Mouse (Mus musculus) liver, embryonic 15.5 days (tissue): ENCODE results near the gene Asb18. TPM values are rescaled to one million over a fixed set of nuclear protein-coding genes. Genes with fewer than 3 reads are reported as not detected.

Experiments
- ATAC-seq: fragments of 200-750 bp; cut with Nextera tagmentation; 2 replicates; pipeline ENCODE4 v1.8.0; 2017; ENCODE audit warnings: moderate number of reproducible peaks, mild to moderate bottlenecking, moderate library complexity; ENCODE audit not compliant: insufficient read depth
- H3K27ac ChIP-seq: fragments of 300-500 bp; sonication (generic); replicated peaks from 2 replicates; pipeline ENCODE4 v1.5.1; 2015; ENCODE audit warnings: mild to moderate bottlenecking, inconsistent platforms
- H3K27me3 ChIP-seq: fragments of 300-500 bp; sonication (generic); 2 replicates; pipeline ENCODE4 v1.6.1; 2015; ENCODE audit warnings: mild to moderate bottlenecking, inconsistent platforms
- H3K36me3 ChIP-seq: fragments of 300-500 bp; sonication (generic); replicated peaks from 2 replicates; pipeline ENCODE4 v1.6.1; 2015; ENCODE audit warnings: moderate library complexity, mild to moderate bottlenecking, inconsistent platforms
- H3K4me1 ChIP-seq: fragments of 300-500 bp; sonication (generic); replicated peaks from 2 replicates; pipeline ENCODE4 v1.6.1; 2015; ENCODE audit warnings: inconsistent platforms
- H3K4me2 ChIP-seq: fragments of 300-500 bp; sonication (generic); 2 replicates; pipeline ENCODE4 v1.6.1; 2015; ENCODE audit warnings: moderate library complexity, mild to moderate bottlenecking, inconsistent platforms
- H3K4me3 ChIP-seq: fragments of 300-500 bp; sonication (generic); replicated peaks from 2 replicates; pipeline ENCODE4 v1.5.1; 2015; ENCODE audit warnings: mild to moderate bottlenecking, inconsistent platforms
- H3K9ac ChIP-seq: fragments of 300-500 bp; sonication (generic); 2 replicates; pipeline ENCODE4 v1.6.1; 2015; ENCODE audit warnings: moderate library complexity, mild to moderate bottlenecking, inconsistent platforms
- H3K9me3 ChIP-seq: fragments of 300-500 bp; sonication (generic); replicated peaks from 2 replicates; pipeline ENCODE4 v1.6.1; 2016; ENCODE audit warnings: inconsistent platforms
- WGBS: fragments of 180-500 bp; shearing (Covaris S2); methylation state at CpG from one replicate; pipeline ENCODE4 v1.1.7; 2015; ENCODE audit warnings: mixed read lengths; ENCODE audit not compliant: insufficient replicate concordance; 5-methylcytosine and 5-hydroxymethylcytosine counted together
- polyA plus RNA-seq: library from polyadenylated mRNA; unstranded; fragments of >200 nt; fragmentation: Nextera tagmentation; extraction: Ambion mirVana; gene quantifications from 2 replicates; pipeline ENCODE4 v1.2.1, GENCODE M21; 2015

Gene Asb18
- polyA plus RNA-seq, 1 experiment from 2014 or later, result not detected

- peaks cover 14% of the 10 kb centered on the region for H3K4me1 ChIP-seq
- H3K4me2 ChIP-seq, result no peak overlapping the region
- WGBS, result 40% methylated on average over 19 of the region's 19 CpGs
- H3K4me3 ChIP-seq, result no peak overlapping the region
- H3K27me3 ChIP-seq, result peaks cover 99% of the 10 kb centered on the region
- no peaks in the 10 kb centered on the region for H3K9me3 ChIP-seq
- no peak overlapping the region for H3K27ac ChIP-seq
- no peak for ATAC-seq
- H3K9ac ChIP-seq, result no peak overlapping the region
- no peaks in the 10 kb centered on the region for H3K36me3 ChIP-seq
These were observed 82.4 kb downstream of the Asb18 start for GRCm38 (mm10) chr1:89932021-89932423.

GRCm38 (mm10) chr1:89931120-89931519 lies 83.3 kb downstream of the Asb18 start, which contains the start of gene Gbx2:
Gene Gbx2, minus strand, starts transcription at chr1:89931179.
- Histone ChIP-seq H3K4me2 (peak within 1 kb of the TSS; percentile 64), H3K4me3 (peak within 1 kb of the TSS; percentile 42), H3K9me3 (no peaks in the 10 kb centered on the region), H3K36me3 (no peaks in the 10 kb centered on the region), H3K27me3 (peaks cover 99% of the 10 kb centered on the region), H3K9ac (no peak within 1 kb of the TSS), H3K4me1 (peaks cover 14% of the 10 kb centered on the region), H3K27ac (no peak within 1 kb of the TSS)
- ATAC-seq, result no peak; the same call in 1 of the 2 replicates
- WGBS, result 2% methylated on average over 33 of the region's 33 CpGs

- under 1% methylated on average over 45 of the region's 45 CpGs for WGBS
- H3K36me3 ChIP-seq, result no peaks in the 10 kb centered on the region
- H3K4me2 ChIP-seq, result peak overlapping the region; percentile 64
- no peak overlapping the region for H3K27ac ChIP-seq
- no peak overlapping the region for H3K9ac ChIP-seq
- peak overlapping the region; percentile 42 for H3K4me3 ChIP-seq
- no peak for ATAC-seq
- no peaks in the 10 kb centered on the region for H3K9me3 ChIP-seq
- H3K4me1 ChIP-seq, result peaks cover 14% of the 10 kb centered on the region
- peaks cover 99% of the 10 kb centered on the region for H3K27me3 ChIP-seq
These were observed 83.9 kb downstream of the Asb18 start for GRCm38 (mm10) chr1:89930551-89930950.

DNA sequence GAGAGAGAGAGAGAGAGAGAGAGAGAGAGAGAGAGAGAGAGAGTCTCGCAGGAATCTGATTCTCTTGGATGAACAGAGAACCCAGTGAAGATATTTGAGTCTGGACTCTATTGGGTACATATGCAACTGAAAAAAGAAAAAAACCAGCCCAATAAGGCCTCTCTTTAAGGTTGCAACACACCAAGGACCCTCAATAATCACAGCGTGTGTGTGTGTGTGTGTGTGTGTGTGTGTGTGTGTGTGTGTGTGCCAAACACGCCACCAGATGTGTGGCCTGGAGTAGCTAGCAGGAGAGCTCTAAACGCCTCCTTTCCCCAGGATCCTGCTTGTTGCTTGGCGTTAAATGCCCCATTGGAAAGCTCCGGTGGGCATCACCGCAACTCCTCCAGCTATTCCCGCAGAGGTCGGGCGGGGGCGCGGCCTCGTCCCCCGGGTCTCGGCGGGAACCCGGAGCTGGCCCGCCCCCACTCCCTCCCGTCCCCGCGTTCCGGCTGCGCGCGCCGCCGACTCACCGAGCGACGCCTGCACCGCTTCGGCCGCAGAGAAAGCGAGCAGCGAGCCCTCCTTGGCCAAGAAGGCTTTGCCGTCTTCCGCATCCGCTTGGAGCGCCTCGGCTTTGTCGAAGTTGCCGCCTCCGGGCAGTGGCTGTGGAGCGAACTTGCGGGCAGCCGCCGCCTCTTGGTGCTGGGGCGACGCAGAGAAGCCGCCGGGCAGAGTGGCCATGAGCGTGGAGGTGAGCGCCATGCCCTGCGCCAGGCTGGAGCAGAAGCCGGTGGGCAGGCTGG lies 84.6 kb downstream of the Asb18 start:
- under 1% methylated on average over 55 of the region's 55 CpGs for WGBS
- Histone ChIP-seq H3K27me3 (peaks cover 99% of the 10 kb centered on the region), H3K36me3 (no peaks in the 10 kb centered on the region), H3K9me3 (no peaks in the 10 kb centered on the region), H3K9ac (no peak overlapping the region), H3K4me1 (peaks cover 14% of the 10 kb centered on the region), H3K4me3 (peak overlapping the region; percentile 42), H3K4me2 (peak overlapping the region; percentile 64), H3K27ac (no peak overlapping the region)
- ATAC-seq, result no peak

- Histone ChIP-seq H3K27ac (no peak overlapping the region), H3K4me1 (peaks cover 14% of the 10 kb centered on the region), H3K4me2 (no peak overlapping the region; the same call in 1 of the 2 replicates), H3K9me3 (no peaks in the 10 kb centered on the region), H3K4me3 (no peak overlapping the region), H3K27me3 (peaks cover 99% of the 10 kb centered on the region), H3K9ac (no peak overlapping the region), H3K36me3 (no peaks in the 10 kb centered on the region)
- no peak for ATAC-seq
- 2% methylated on average over 6 of the region's 6 CpGs for WGBS
These were observed 85.3 kb downstream of the Asb18 start for GRCm38 (mm10) chr1:89929181-89929580.

DNA sequence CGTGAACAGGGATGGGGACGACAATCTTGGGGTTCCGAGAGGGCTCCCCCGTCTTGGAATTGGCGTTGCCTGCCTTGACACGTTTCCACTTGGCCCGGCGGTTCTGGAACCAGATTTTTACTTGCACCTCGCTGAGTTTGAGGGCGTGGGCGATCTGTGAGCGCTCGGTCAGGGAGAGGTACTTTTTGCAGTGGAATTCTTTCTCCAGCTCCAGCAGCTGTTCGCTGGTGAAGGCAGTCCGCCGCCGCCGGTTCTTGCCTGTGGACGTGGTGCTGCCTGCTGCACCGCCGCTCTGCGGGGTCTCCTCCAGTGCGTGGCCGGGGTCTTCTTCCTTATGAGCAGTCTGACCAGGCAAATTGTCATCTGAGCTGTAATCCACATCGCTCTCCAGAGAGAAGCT lies 85.8 kb downstream of the Asb18 start:
- ATAC-seq, result no peak
- WGBS, result 15% methylated on average over 25 of the region's 25 CpGs
- no peak overlapping the region; the same call in 1 of the 2 replicates for H3K4me2 ChIP-seq
- no peak overlapping the region for H3K4me3 ChIP-seq
- no peak overlapping the region for H3K27ac ChIP-seq
- peaks cover 14% of the 10 kb centered on the region for H3K4me1 ChIP-seq
- no peak overlapping the region for H3K9ac ChIP-seq
- H3K36me3 ChIP-seq, result no peaks in the 10 kb centered on the region
- H3K9me3 ChIP-seq, result no peaks in the 10 kb centered on the region
- H3K27me3 ChIP-seq, result peaks cover 99% of the 10 kb centered on the region

DNA sequence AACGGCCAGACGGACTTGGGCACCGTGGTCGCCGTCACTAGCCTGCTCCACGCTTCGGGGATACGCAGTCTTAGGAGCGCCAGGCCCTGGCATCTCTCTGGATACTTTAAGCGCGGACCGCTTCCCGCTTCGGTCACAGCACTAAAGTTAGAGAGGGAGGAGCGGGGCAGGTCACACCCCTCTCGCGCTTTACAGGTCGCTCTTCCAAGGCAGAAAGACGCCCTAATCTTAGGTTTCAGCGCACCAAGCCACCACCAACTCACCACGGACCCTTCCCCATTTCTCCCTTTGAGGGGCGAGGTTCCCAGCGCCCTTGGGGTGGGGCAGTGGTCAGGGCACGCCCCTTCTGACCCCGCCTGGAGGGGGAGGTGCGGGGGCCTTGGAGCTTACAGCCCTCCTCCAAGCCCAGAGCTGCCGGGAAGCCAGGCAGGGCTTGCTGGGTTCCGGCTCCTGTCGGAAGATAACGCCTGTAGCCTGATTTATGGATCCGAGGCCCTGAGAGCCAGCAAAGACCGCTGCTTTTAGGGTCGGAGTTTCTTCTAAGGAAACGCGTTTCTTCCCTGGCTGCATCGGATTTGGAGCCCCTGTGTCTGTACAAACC lies 87.3 kb downstream of the Asb18 start:
- Histone ChIP-seq H3K9ac (no peak overlapping the region), H3K4me2 (peak overlapping the region; percentile 54), H3K4me3 (peak overlapping the region; percentile 35), H3K27me3 (peaks cover 100% of the 10 kb centered on the region), H3K27ac (no peak overlapping the region), H3K4me1 (peaks cover 17% of the 10 kb centered on the region), H3K9me3 (no peaks in the 10 kb centered on the region), H3K36me3 (no peaks in the 10 kb centered on the region)
- WGBS, result 2% methylated on average over 36 of the region's 36 CpGs
- ATAC-seq, result no peak

- peak overlapping the region; percentile 54; the same call in 1 of the 2 replicates for H3K4me2 ChIP-seq
- H3K27me3 ChIP-seq, result peaks cover 100% of the 10 kb centered on the region
- H3K9ac ChIP-seq, result no peak overlapping the region
- H3K27ac ChIP-seq, result no peak overlapping the region
- peaks cover 17% of the 10 kb centered on the region for H3K4me1 ChIP-seq
- no peaks in the 10 kb centered on the region for H3K36me3 ChIP-seq
- peak overlapping the region; percentile 35; the same call in 1 of the 2 replicates for H3K4me3 ChIP-seq
- WGBS, result 34% methylated on average over 9 of the region's 9 CpGs
- ATAC-seq, result no peak
- no peaks in the 10 kb centered on the region for H3K9me3 ChIP-seq
These were observed 87.8 kb downstream of the Asb18 start for GRCm38 (mm10) chr1:89926583-89927060.

DNA sequence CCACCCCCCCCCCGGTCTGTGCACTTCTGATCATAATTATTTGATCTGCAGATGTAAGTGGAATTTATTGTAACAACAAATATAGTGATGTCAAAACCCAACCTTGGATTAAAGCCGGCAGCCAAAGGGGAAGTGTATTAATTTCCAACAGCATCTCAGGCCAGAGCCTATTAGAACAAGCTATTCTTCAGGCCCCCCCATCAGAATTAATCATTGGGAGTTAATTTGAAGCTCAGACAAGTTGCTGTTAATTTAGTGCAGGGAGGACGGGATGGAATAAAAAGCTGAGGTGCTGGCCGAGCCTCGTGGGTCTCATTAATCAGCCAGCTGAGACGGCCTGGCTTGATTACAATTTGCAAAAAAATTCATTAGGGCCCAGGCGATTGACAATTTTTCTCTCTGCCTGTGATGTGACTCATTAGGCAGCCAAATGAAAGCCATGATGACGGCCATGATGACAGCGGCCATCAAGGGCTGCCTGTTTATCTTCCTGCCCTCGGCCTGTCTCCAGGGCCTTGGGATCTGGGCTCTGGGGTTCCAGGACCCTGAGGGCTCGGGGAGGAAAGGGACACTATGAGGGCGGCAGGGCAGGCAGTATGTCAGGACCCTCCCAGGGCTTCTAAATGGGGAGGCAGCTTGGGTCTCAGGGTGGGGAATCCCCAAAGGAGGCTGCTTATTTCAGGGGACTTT lies 88.8 kb downstream of the Asb18 start:
- no peak for ATAC-seq
- H3K9me3 ChIP-seq, result no peaks in the 10 kb centered on the region
- H3K27me3 ChIP-seq, result peaks cover 100% of the 10 kb centered on the region
- 51% methylated on average over 12 of the region's 12 CpGs for WGBS
- H3K4me2 ChIP-seq, result no peak overlapping the region
- H3K27ac ChIP-seq, result no peak overlapping the region
- H3K36me3 ChIP-seq, result no peaks in the 10 kb centered on the region
- H3K4me1 ChIP-seq, result peaks cover 9% of the 10 kb centered on the region; the same call in 1 of the 2 replicates
- no peak overlapping the region for H3K4me3 ChIP-seq
- H3K9ac ChIP-seq, result no peak overlapping the region

DNA sequence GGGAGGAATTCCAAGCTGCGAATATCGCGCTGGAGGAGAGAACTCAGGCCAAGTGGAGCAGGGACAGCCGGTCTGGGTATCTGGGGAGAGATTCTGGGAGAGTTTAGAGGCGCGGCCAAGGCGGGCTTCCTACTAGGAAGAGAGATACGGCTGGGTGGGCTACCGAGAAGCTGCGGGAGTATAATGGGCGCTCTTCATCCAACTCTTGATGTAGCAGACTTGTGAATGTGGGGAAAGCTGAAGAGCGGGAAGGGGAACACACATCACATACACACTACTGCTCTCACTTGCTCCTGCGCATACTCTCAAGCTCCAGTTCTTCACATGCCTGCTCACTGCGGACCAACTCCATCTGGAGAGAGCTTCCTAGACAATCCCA lies 90.8 kb downstream of the Asb18 start:
- Histone ChIP-seq H3K27me3 (peaks cover 96% of the 10 kb centered on the region), H3K9me3 (no peaks in the 10 kb centered on the region), H3K36me3 (no peaks in the 10 kb centered on the region), H3K4me2 (no peak overlapping the region), H3K4me1 (peaks cover 8% of the 10 kb centered on the region; the same call in 1 of the 2 replicates), H3K4me3 (no peak overlapping the region), H3K27ac (no peak overlapping the region), H3K9ac (no peak overlapping the region)
- WGBS, result 22% methylated on average over 14 of the region's 14 CpGs
- no peak for ATAC-seq
